Mouse (Mus musculus): Measurements from ENCODE around the gene Cd1d1.
"Not testable (repeated sequence)": the region's sequence is repeated elsewhere in the genome, so short reads cannot be mapped to it uniquely, and the experiment has no call there.

The Cd1d1 gene

DNA sequence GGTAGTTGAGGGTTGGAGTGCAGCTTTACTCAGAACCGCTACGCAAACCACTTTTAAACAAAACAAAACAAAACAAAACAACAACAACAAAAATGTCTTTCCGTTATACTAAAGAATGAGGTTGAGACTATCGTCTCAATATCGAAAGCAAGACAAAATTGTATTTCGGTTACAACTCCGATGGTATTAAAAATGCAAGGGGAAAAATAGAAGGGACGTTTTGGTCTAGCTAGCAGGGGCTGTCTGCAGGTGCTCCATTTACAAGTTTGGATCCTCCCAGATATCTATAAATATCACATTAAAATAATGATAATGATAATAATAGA is at the start of gene Cd1d1:
Cd1d1 (minus strand) TSS at position 27 of the 326 bp plus-strand sequence.
- DNase-seq, result no peak

DNA sequence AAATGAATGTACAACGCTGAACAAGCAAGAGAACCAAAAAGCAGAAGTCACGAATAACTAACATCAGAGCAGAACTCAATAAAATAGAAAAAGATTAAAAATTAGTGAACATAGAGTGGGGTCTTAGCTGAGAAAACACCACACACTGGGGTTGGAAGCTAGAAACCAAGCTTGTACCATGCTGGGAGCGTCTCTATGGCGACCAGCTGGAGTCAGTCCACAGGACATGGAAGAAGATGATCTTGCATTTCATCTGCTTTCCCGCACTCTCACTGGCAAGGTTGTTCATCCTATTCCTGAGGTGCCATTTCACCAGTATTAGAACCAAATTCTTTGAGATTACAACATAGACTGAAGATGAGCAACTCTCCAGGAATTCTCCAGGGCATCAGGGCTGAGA is 48.6 kb upstream of the Cd1d1 start:
- DNase-seq, result no peak

DNA sequence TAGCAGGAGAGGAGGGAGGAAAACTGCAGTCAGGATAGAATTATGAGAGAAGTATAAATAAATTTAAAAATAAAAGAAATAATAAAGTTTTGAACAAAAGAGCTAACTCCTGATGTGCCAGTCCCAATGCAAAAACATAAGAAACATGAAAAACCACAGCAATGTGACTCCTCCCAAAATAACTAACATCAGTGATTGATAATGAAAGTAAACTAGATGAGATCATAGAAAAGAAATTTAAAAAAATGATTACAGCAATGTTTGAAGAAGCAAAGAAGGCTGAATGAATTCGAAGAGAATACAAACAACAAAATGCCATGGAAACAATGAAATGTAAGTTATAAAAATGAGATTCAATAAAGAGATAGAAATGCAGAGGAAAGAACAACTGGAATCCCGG is 42.5 kb upstream of the Cd1d1 start:
- no peak for DNase-seq

DNA sequence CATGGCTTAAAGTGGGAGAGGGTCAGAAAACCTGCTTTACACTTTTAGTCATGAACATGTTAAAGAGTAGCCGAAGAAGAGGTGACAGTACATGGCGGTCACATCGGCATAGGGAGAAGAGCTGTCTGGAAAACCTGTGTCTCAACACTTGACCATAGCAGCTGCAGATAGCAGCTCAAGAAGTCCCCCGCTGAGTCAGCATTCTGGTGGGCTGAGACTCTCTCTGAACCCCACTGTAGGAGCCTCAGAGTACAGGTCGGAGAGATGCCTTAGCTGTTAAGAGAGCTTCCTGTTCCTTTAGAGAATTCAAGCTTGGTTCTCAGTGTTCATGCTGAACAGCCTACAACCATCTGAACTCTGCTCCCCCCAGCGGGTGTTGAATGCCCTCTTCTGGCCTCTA is 39.3 kb upstream of the Cd1d1 start:
- DNase-seq, result no peak

DNA sequence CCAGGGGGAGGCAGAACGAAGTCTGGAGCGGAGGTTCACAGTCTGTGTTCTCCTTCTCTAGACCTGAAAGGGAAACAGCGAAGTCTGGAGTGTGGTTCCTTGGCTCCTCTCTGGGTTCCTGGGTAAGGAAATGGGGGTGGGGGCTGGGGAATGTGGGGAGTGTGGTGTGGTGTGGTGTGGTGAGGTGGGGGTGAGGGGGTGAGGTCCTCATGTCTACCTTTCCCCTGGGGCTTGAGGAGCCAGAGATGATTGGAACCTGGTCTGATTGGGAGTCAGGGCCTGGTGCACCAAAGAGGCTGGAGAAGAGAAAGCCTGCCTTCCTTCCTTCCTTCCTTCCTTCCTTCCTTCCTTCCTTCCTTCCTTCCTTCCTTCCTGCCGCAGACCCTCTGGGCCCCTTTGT is 34.8 kb upstream of the Cd1d1 start:
- no peak for DNase-seq

DNA sequence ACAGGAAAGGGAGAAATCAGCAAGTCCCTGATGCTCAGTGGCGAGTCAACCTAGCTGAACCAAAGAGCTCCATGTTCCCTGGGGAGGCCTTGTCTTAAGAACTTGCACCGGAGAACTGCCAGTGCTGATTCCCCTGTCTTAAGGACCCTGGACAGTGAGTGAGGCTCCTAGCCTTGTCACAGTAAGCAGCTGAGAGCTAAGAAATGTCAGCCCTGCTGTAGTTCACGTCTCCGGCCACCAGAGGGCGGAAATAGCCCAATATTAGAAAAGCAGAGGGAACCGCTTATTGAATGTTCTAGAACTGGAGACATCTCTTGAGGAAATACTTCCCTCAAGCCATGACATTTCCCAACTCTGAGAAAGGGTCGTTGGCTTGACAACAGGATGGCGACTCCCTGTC is 34.1 kb upstream of the Cd1d1 start:
- peak; percentile 69 for DNase-seq

DNA sequence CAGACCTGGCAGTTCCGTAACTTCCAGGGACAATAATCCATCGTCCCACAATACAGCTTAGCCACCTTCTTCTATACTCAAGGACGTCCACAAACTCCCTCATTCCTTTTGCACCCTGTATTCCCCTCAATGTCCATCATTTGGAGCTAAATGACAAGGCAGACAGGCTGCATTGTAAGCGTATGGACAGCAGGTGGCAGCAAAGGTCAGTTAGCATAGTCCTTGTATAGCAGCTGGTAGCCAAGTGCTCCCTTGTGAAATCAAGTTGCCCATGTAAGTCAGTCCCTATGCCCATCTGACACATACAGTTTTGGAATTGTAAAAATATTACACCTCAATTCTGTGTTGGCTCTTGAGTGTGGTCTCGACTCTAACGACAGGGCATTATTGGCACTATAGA is 31.6 kb upstream of the Cd1d1 start:
- peak; percentile 59 for DNase-seq

DNA sequence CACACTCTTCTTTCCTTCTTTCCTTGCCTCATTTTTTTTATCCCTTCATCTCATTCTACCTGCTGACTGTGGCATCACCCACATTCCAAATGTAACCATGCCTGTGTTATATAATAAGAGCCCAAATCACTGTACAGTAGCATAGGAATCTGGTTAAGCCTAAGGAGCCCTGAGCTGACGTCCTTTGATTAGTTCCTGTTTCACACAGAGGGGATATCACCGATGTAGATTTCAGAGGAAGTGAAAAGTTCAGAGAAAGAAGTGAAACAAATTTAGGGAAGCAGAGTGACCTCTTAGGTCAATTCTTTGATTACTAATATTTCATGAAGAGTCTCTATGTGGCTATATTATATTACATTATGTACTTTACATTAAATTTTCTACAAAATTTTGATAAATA is 18.5 kb upstream of the Cd1d1 start:
- no peak for DNase-seq

DNA sequence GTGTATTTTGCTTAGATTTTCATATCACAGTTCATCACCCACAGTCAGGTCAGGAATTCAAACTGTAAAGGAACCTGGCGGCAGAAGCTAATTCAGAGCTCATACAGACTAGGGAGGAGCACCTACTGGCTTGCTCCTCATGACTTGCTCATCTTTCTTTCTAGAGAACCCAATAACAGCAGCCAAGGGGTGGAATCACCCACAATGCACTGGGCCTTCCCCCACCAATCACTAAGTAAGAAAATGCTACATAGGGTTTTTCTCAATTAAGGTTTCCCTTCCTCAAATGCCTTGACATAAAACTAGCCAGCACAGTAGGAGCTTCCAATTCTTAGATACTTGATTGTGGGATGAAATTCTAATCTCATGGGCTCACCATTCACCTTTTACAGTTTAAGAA is 17.8 kb upstream of the Cd1d1 start:
- DNase-seq, result no peak

DNA sequence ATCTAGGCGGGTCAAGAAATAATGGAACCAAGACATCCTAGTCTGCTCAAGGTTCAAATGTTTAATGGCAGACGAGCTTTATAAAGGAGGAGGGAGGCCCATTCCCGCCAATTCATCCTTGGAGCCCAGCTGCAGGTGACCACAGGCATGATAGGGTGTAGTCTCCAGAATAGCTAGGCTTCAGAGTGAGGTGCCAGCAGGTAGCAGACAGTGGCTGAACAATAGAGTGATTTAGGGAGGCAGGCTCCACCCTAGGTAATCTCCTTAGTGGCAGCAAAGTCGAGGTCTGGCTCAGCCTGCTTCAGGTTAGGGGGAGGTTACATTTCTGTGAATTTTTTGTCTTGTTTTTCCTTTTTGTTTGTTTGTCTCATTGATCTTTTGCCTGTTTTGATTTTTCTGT is 16.7 kb upstream of the Cd1d1 start:
- no peak for DNase-seq

DNA sequence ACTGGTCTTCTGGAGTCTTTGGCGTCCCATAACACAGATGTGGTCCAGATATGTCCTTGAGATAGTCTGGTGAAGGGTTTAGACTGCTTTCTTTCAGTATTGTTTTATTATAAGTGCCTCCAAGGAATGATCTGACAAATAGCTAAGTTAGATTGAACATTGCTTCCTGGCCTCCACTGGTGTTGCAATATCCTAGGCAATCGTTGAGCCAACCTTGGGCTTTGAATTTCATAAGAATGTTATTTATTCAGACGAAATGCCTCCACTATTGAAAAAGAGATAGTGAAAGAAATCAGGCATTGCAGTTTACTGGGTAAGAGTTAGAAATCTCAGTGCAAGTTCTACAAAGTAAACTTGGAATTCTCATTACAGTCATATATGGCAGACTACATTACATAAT is 13.2 kb upstream of the Cd1d1 start:
- DNase-seq, result not testable (repeated sequence)

DNA sequence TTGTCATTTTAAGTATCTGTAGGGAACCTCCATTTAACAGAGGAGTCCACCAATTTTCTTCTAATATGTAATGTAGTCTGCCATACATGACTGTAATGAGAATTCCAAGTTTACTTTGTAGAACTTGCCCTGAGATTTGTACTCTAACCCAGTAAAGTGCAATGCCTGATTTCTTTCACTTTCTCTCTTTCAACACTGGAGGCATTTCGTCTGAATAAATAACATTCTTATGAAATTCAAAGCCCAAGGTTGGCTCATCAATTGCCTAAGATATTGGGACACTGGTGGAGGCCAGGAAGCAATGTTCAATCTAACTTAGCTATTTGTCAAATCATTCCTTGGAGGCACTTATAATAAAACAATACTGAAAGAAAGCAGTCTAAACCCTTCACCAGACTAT is 9.0 kb upstream of the Cd1d1 start:
- DNase-seq, result not testable (repeated sequence)

DNA sequence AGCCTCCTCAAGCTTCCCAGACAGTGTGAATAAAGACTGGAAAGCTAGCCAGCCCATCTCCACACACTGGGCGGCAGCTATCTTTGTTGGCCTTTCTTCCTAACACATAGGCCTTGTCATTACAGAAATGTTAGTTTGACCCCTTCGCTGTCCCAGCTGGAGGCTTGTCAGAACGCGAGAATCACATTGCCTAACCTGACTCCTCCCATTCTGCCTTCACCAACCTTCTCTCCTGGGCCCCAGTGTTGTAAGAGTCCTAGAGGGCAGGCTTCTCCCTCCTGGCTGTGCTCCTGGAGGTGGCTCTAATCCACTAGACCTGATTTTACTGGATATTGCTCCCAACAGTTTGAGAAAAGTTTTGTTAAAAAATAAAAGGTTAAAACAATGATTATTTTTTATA is 1.4 kb upstream of the Cd1d1 start:
- peak; percentile 12 for DNase-seq

DNA sequence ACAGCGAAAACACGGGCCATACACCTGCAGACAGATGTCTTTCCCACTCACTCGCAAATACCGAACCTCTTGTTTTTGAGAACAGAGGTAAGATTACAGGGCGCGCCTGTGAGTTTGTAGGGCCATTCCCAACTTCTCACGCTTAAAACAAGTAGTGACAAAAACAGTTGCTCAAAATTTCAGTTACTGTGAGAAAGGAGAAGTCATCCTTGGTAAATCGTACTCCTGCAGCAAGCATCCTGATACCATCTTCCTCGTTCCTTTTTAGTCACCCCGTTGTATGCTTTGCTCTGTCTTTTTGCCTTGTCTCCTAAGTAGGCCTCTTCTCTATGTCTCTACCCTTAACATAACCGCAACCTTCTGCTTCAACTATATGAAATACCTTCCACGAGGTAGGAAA is 810 bp upstream of the Cd1d1 start:
- peak; percentile 40 for DNase-seq

DNA sequence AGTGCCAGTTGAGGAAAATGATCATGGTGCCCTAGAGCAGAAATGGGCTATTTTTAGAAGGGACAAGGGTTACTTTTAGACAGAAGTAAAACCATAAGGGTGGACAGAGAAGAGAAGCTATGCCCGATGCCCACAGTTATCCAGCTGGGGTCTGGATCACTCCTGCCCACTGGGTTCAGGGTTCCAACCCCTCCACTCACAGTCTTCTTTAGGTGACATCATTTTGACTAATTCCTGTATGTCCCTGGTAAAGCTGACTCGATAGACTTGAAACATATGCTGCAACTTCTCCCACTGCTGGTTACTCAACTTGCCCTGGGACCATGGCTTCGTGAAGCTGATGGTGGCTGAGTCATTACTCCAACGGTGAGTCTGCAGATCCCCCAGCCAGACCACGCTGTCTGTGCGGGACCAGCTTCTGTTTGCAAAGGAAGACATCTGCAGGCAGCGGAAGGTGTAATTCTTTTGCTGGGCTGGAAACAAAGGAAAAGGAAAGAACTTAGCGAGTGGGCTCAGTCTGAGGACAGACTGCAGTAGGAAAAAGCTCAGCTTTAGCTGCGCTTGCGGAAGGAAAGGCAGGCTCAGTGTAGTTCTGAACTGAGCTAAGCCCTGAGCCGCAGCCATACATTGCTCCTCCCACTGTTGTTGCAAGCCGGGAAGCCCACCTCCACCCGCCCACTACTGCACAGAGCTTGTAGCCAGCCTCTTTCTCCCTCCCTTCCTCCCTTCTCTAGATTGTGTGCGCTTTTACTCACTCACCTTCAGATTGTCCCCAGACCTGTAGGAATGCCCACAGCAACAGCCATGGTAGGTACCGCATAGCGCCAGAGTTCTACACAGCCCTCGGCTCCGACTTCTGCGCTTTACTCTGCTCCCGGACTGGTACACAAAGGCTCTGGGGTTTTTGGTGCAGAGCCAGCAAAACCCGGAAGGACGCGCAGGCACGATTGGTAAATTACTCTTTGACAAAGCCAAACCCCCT is 517 bp downstream of the Cd1d1 start:
- peak; percentile 87 for DNase-seq

DNA sequence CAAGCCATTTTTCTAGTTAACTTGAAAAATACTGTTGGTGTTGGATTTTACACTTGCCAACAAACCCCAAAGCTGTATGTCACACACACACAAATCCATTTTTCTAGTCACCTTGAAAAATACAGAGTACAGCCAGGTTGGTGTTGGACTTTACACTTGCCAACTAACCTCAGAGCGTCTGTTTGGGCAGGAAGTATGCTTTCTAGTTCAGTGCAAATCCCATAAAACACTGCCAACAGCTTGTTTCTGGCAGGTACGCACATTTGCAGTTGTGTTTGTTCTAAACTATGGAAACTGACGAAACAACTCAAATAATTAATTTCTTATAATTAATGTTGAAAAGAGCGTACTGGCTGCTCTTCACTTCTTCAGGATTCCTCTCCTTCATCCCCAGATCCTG is 3.1 kb downstream of the Cd1d1 start:
- no peak for DNase-seq

DNA sequence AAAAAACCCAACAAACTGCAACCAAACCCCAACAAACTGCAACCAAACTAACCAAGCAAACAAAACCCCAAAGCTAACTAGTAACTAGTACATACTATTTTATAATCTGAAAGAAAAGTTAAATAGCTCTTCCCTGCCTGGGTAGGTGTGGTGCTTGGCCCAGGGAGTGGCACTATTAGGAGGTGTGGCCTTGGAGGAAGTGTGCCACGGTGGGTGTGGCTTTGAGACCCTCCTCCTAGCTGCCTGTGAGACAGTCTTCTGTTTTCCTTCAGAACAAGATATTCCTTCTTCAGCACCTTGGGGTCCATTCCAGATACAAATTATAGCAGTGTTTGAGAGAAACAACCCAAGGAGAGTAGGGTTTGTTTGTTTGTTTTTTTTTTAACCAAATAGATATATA is 3.9 kb downstream of the Cd1d1 start:
- no peak for DNase-seq

DNA sequence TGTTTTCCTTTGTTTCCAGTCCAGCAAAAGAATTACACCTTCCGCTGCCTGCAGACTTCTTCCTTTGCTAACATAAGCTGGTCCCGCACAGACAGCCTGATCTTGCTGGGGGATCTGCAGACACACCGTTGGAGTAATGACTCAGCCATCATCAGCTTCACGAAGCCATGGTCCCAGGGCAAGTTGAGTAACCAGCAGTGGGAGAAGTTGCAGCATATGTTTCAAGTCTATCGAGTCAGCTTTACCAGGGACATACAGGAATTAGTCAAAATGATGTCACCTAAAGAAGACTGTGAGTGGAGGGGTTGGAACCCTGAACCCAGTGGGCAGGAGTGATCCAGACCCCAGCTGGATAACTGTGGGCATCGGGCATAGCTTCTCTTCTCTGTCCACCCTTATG is 12.3 kb downstream of the Cd1d1 start:
- DNase-seq, result not testable (repeated sequence)

DNA sequence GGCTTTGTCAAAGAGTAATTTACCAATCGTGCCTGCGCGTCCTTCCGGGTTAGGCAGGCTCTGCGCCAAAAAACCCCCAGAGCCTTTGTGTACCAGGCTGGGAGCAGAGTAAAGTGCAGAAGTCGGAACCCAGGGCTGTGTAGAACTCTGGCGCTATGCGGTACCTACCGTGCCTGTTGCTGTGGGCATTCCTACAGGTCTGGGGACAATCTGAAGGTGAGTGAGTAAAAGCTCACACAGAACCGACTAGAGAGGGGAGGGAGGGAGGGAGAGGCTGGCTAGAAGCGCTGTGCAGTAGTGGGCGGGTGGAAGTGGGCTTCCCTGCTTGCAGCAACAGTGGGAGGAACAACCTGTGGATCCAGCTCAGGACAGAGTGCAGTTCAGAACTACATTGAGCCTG is 12.8 kb downstream of the Cd1d1 start:
- peak; percentile 56 for DNase-seq

DNA sequence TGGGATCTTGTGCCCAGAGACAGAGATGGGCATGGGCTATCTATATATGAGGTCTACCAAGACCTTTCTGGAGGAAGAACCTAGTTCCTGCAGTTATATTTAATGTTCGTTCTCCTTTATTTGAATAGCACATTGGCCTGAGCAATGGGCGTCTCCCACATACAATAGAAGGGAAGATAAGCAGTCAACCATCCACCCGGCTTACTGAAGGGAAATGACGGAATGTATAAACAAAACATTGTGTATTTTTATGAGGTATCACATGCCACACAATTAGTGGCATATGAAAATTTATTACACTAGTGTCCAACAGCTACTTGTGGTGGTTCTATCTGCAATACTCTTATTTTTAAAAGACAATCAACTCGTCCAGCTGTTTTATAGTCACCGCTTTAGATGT is 15.9 kb downstream of the Cd1d1 start:
- no peak for DNase-seq

DNA sequence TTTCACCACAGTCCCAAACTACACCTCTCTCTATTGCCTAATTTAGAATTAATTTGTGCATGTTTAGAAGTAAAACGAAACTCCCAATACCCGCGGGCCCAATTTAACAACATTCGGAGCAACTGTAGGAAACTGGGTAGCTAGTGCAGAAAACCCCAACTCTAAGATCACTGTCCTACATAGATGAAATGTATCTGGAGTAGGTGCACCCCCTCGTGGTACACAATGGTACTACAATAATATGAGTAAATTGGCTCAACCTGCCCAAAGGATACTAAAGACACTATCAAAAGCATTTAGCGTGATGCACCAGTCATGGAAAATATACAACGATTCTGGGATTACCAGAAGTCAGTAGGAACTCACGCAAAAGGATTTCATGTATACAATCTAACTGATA is 22.7 kb downstream of the Cd1d1 start:
- peak; percentile 84 for DNase-seq

DNA sequence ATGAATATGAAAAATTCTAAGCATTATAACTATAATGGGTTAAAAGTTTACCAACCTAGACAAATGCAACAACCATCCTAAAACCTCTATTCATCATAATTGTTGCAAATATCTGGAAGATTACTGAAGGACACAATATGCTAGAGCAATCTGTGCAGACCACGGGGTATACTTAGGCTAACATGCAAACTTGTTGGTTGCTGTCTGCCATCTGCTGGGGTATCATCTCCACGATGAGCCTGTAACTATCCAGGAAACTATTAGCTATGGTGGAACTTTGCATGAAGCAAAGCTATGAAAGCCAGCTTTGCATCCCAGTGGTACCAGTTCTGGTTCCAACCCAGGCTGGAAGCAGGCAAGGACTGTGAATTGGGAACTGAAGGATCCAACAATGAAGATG is 24.1 kb downstream of the Cd1d1 start:
- DNase-seq, result no peak

DNA sequence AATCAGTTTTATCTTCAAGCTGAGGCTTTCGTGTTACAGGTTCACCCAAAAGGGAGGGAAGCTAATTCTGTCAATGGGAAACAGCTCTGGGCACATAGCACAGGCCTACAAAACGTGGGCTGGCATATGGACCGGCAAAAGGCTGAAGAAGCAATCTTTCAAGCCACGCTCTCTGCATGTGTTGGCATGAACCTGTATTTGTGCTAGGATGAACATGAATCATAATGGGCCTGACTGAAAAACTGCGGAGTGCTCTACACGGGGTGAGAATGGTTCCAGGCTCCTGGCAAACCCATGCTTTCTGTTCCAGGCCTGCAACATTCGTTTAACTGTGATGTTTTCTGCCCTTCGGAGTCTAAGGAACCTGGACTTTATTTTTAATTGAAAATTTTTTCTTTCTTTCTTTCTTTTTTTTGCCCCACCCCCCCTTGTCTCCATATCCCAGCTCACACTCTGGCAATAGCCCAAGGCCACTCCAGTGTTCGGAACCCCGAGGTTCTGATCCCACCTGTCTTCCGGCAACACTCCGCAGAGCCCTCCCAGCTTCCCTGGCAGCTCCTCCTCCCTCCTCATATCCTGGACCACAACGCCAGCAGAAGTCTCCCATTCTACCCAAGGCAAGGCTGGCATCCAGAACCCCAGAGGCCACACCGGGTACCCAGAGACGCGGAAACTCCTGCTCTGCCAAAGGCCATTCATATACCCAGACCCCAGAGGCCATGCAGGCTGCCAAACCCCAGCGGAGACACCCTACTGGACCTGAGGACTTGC is 36.4 kb downstream of the Cd1d1 start:
- DNase-seq, result no peak

DNA sequence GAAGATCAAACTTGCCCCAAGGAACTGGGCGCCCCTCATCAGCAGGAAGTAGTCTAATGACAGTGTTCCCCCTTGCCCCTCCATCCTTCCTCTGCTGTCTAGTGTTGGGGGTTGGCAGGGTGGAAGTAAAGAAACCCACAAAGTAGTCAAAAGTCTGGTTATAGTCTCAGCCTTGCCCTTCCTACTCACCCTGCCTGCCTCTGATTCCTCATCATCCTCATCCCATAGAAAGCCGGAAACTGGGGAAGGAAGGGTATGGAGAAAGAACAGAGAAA is 37.9 kb downstream of the Cd1d1 start:
- peak; percentile 71 for DNase-seq

Data from thymus, postnatal 14 days (tissue).